Mouse (Mus musculus) adrenal gland (tissue): ENCODE results near the gene Gm11096.

ENCODE experiments used
- intact Hi-C: fragments of 180-260 bp; cut with DNase I; formaldehyde crosslinking; loops from one replicate; pipeline ENCODE4 v1.15.1; 2025

Gene Gm11096

GRCm38 (mm10) chr17:81480351-81481161 is 39.0 kb downstream of the Gm11096 start:
- intact Hi-C loops, result loop anchor here (10.0 kb wide), 1 partner anchor 184 kb away; no protein-coding TSS in a partner anchor

DNA sequence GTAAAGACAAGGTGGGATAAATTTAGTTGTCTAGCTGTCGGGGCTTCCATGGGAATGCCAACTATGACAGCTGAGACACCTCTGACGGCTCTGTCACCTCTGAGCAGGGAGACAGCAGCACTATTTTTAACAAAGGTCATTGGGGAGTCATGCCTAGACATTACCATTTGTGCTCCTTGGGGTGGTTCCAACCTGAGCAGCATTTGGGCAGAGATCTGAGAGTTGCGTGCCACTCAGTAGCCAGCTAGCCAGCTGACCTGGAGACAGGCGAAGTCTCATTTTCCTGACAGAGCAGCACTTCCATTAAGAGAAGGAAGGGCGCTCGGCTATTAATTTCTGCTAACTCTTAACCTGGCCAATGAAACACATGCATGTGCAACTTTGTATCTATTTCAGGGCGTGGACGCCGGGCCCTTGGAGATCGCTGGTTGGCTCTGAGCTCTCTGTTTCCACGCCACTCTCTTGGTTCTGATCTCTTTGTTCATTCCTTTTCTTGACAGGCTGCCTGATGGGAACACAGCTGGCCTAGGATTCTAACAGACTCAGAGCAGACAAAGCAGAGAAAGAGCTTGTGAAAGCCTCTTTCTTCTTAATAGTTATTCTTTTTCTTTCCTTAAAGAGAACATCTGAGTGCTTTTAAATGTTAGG is 40.4 kb downstream of the Gm11096 start:
- intact Hi-C loops, result loop anchor here (10.0 kb wide), 1 partner anchor 183 kb away; no protein-coding TSS in a partner anchor

DNA sequence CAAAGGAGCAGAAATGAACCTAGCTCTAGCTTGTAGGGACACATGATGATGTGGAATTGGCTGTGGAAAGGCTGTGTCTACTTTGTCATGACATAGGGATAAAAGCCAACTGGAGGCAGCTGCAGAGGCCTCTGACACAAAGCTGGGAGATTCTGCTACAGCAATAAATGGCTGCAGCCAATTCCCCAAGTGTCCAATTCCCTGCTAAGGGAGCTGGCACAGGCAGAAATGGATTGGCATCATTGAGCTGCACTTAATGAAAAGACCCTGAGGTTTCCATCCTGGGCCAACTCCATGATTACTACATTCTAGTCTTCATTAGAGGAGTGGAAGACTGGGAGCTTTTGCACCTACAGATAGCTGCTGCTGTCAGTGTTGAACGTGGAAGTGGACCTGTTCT is 44.8 kb downstream of the Gm11096 start:
- intact Hi-C loops, result loop anchor here (10.0 kb wide), 1 partner anchor 178 kb away; no protein-coding TSS in a partner anchor
